Mouse (Mus musculus) midbrain, embryonic 14.5 days (tissue): ENCODE measurements at regions not wholly inside any gene's neighbourhood (a gene's known extent, or its start where the extent isn't known, plus 50 kb on each side); places are given as distances from the start of the nearest gene placed in this dataset.

ENCODE experiments used
- ATAC-seq: fragments of 200-750 bp; cut with Nextera tagmentation; 2 replicates; pipeline ENCODE4 v1.8.0; 2017; ENCODE audit warnings: moderate number of reproducible peaks, moderate library complexity; ENCODE audit not compliant: low FRiP score, low TSS enrichment
- DNase-seq: peaks from one replicate; pipeline ENCODE4 v3.0.0-alpha.2; 2015
- H3K27ac ChIP-seq: fragments of 300-500 bp; sonication (generic); replicated peaks from 2 replicates; pipeline ENCODE4 v1.5.1; 2014; ENCODE audit warnings: mild to moderate bottlenecking, low read depth, low read length, moderate library complexity
- H3K27me3 ChIP-seq: fragments of 300-500 bp; sonication (generic); 2 replicates; pipeline ENCODE4 v1.6.1; 2014; ENCODE audit warnings: low read length, control low read depth, mixed read lengths; ENCODE audit not compliant: control insufficient read depth, insufficient read depth
- H3K36me3 ChIP-seq: fragments of 300-500 bp; sonication (generic); 2 replicates; pipeline ENCODE4 v1.6.1; 2014; ENCODE audit warnings: low read length, control low read depth; ENCODE audit not compliant: control insufficient read depth, insufficient read depth
- H3K4me1 ChIP-seq: fragments of 300-500 bp; sonication (generic); 2 replicates; pipeline ENCODE4 v1.6.1; 2014; ENCODE audit warnings: mild to moderate bottlenecking, antibody characterized with exemption, low read length, control low read depth; ENCODE audit not compliant: control insufficient read depth, insufficient read depth
- H3K4me2 ChIP-seq: fragments of 300-500 bp; sonication (generic); 2 replicates; pipeline ENCODE4 v1.6.1; 2014; ENCODE audit warnings: mild to moderate bottlenecking, low read length, moderate library complexity
- H3K4me3 ChIP-seq: fragments of 300-500 bp; sonication (generic); replicated peaks from 2 replicates; pipeline ENCODE4 v1.5.1; 2014; ENCODE audit warnings: low read depth, low read length
- H3K9ac ChIP-seq: fragments of 300-500 bp; sonication (generic); replicated peaks from 2 replicates; pipeline ENCODE4 v1.6.1; 2014; ENCODE audit warnings: mild to moderate bottlenecking, low read length, moderate library complexity
- H3K9me3 ChIP-seq: fragments of 300-500 bp; sonication (generic); 2 replicates; pipeline ENCODE4 v1.6.1; 2016; ENCODE audit warnings: low read length, control low read depth, mixed read lengths; ENCODE audit not compliant: control insufficient read depth
- WGBS: fragments of 180-500 bp; shearing (Covaris S2); extraction: QIAGEN DNeasy Blood & Tissue Kit; methylation state at CpG from one replicate; pipeline ENCODE4 v1.1.7; 2014; 5-methylcytosine and 5-hydroxymethylcytosine counted together

DNA sequence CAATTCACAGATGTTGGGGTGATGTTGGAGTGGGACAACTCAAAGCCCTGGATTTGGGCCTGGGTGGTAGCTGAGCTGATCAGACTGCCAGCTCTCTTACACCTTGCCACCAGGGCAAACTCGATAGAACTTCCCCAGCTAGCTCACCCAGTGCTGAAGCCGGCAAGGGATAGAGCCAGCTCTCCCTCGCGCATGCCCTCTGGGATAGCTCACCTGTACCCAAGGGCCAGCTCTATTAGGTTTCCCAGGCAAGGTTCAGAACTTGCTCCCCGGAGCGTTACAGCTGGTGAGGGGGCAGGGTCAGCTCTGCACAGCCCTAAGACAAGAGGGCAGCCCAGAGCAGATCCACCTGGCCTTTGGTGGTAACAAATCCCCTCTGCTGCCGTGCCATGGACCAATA is 54.1 kb upstream of the 1700012A03Rik start:
- H3K9me3 ChIP-seq = no peaks in the 10 kb centered on the region
- no peaks in the 10 kb centered on the region for H3K4me1 ChIP-seq
- 85% methylated on average over 7 of the region's 7 CpGs for WGBS
- H3K27me3 ChIP-seq = no peaks in the 10 kb centered on the region
- no peak overlapping the region for H3K27ac ChIP-seq
- DNase-seq (no peak), ATAC-seq (no peak)
- H3K4me2 ChIP-seq = no peak overlapping the region
- no peaks in the 10 kb centered on the region for H3K36me3 ChIP-seq
- no peak overlapping the region for H3K4me3 ChIP-seq
- no peak overlapping the region for H3K9ac ChIP-seq

DNA sequence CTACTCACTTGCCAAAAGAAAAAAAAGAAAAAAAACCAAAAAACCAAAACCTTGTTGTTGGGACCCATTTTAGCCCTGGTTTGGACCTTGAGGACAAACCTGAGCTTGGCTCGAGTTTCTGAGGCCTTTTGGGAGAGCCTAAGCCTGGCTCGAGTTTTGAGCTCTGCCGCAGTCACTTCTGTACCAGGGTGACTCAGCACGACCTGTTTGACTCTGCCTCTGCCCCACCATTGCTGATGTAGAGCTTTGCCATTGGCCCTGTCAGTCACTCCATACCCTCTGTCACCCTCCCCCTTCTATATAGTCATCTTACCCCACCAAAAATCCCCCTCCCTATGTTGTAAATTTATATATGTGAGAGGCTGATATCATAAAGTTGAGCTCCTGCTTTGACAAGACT is 54.8 kb upstream of the 1700012A03Rik start:
- Histone ChIP-seq H3K4me3 (no peak overlapping the region), H3K9me3 (no peaks in the 10 kb centered on the region), H3K27ac (no peak overlapping the region), H3K4me2 (no peak overlapping the region), H3K36me3 (no peaks in the 10 kb centered on the region), H3K27me3 (no peaks in the 10 kb centered on the region), H3K4me1 (no peaks in the 10 kb centered on the region), H3K9ac (no peak overlapping the region)
- WGBS = 83% methylated on average over 4 of the region's 4 CpGs
- no peak for ATAC-seq
- no peak for DNase-seq

DNA sequence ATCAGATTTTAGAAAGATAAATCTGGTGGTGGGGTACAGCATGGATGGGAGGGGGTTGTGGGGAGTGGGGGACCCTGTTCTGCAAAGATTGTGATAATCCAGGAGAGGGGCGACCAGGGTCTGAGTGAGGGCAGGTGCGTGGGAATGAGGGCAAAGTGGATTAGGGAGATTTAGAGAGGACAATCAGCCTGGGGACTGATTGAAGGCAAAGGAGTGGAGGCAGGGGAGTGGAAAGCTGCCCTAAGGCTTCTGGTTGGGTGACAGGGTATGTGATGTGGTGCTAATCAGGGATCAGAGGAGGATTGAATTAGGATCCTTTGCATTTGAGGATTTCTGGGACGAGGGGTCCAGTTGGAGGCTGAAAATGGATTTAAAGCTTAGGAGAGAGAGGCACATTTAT is 64.3 kb upstream of the 1700012A03Rik start:
- ATAC-seq = 0 out of 2 replicates have a peak, but pooled peaks have one; percentile 37

DNA sequence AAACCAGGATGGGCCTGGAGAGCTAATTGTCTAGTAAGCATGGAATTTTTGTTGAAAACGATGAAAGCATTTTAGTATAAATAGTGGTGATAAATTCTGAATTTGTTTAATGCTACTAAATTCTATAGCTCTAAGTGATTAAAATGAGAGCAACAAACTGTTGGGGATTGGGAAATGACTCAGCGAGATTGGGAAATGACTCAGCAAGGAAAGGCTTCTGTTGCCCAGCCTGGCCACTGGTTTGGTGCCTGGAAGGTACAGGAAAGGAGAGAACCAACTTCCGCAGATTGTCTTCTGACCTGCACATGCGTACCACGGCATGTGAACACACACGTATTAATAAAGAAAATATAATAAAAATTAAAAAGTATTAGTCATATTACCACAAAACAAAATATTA is 73.3 kb upstream of the 1700012A03Rik start:
- Histone ChIP-seq H3K9ac (no peak overlapping the region), H3K4me1 (no peaks in the 10 kb centered on the region), H3K4me2 (no peak overlapping the region), H3K27ac (no peak overlapping the region), H3K36me3 (no peaks in the 10 kb centered on the region), H3K27me3 (no peaks in the 10 kb centered on the region), H3K4me3 (no peak overlapping the region), H3K9me3 (no peaks in the 10 kb centered on the region)
- 95% methylated on average over 6 of the region's 6 CpGs for WGBS
- DNase-seq (no peak), ATAC-seq (no peak)

More for the DNA sequence above, 64.3 kb upstream of the 1700012A03Rik start:
- DNase-seq = peak; percentile 31
- Histone ChIP-seq H3K4me1 (0 out of 2 replicates have a peak, but pooled peaks cover 9% of the 10 kb centered on the region), H3K4me3 (no peak overlapping the region), H3K27ac (no peak overlapping the region), H3K27me3 (no peaks in the 10 kb centered on the region), H3K36me3 (no peaks in the 10 kb centered on the region), H3K4me2 (no peak overlapping the region), H3K9ac (no peak overlapping the region), H3K9me3 (no peaks in the 10 kb centered on the region)
- WGBS = 5% methylated on average over 3 of the region's 3 CpGs

DNA sequence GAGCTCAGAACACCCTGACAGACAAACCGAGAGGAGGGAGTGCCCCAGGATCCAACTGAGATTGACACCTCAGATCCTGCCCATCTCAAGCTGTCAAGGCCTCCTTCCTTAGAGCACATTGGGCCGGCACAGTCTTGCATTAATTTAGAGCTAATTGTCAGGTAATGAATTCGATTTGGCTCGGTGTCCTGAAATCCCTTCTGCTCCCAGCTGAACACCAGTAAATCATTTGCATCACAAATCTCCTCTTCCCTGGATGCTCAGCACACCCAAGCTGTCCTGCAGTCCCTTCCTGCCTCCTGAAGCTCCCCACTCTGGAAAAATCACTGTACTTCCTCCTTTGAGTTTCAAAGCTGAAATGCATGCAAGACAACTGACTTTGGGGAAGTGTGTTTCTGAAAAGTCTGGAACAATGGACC is 102.0 kb upstream of the 1700012A03Rik start:
- Histone ChIP-seq H3K9me3 (no peaks in the 10 kb centered on the region), H3K9ac (no peak overlapping the region), H3K36me3 (no peaks in the 10 kb centered on the region), H3K4me2 (no peak overlapping the region), H3K4me3 (no peak overlapping the region), H3K27ac (no peak overlapping the region), H3K27me3 (no peaks in the 10 kb centered on the region), H3K4me1 (peaks cover 4% of the 10 kb centered on the region; the same call in 1 of the 2 replicates)
- DNase-seq = peak; percentile 59
- no peak for ATAC-seq
- 1% methylated on average over 4 of the region's 4 CpGs for WGBS

DNA sequence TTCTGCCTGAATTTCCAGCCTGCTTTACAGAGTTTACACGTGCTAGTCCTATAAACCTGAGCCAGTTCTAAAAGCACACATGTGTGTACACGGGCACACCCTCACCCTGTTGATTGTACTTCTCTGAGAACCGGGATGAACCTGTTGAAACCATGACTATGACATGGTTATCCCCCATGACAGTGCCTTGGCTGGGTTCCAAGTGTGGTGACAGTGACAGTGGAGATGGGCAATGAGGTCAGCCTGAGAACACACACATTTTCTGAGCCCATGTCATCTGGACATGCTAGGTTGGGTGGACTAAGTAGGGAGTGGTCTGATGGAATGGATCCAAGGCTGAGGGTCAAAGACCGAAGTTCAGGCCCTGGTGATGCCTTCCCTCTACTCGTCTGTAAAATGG is 103.5 kb upstream of the 1700012A03Rik start:
- H3K4me1 ChIP-seq = peaks cover 4% of the 10 kb centered on the region; the same call in 1 of the 2 replicates
- no peaks in the 10 kb centered on the region for H3K27me3 ChIP-seq
- no peak overlapping the region for H3K9ac ChIP-seq
- ATAC-seq (no peak), DNase-seq (no peak)
- H3K36me3 ChIP-seq = no peaks in the 10 kb centered on the region
- H3K4me3 ChIP-seq = no peak overlapping the region
- WGBS = 86% methylated on average over 5 of the region's 5 CpGs
- H3K27ac ChIP-seq = no peak overlapping the region
- H3K4me2 ChIP-seq = no peak overlapping the region
- H3K9me3 ChIP-seq = no peaks in the 10 kb centered on the region

DNA sequence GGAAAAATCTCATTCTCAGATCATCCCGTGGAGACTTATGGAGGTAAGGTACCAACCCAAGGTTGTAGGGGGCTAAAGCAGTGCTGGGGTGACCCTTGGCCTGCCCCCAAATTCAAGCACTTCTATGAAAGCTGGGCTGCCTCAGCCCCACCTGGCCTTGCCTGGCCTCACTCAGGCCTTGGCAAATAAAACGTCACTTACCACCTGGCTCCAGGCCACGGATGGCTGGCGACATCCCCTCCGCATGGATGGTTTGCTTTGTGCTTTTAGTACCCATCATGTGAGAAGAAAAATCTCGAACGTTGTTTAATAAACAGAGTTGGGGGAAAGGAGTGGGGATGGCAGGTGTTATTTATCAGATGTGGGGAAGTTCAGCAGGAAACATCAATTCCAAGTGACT is 104.7 kb upstream of the 1700012A03Rik start:
- 75% methylated on average over 7 of the region's 7 CpGs for WGBS
- no peaks in the 10 kb centered on the region for H3K36me3 ChIP-seq
- H3K4me2 ChIP-seq = no peak overlapping the region
- ATAC-seq (no peak), DNase-seq (no peak)
- peaks cover 4% of the 10 kb centered on the region; the same call in 1 of the 2 replicates for H3K4me1 ChIP-seq
- H3K9me3 ChIP-seq = no peaks in the 10 kb centered on the region
- H3K9ac ChIP-seq = no peak overlapping the region
- no peak overlapping the region for H3K27ac ChIP-seq
- no peaks in the 10 kb centered on the region for H3K27me3 ChIP-seq
- no peak overlapping the region for H3K4me3 ChIP-seq

DNA sequence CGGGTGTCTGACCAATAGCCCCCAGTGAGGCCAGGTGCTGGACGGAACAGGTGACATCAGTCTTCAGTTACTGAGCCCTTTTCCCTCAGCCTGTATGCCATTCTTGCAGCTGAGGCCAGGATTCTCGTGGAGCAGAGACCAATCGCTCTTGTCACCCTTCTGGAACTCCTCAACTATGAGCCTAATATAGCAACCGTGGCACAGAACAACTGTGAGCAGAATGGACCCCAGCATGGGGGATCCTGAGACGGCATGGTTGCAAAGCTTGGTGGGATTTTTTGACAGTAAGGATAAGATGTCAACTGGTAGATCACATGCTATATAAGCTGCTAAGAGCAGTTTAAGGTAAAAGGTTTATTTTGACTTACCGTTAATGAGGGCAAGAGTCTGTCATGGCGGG is 105.5 kb upstream of the 1700012A03Rik start:
- DNase-seq (no peak), ATAC-seq (no peak)
- WGBS = 88% methylated on average over 8 of the region's 8 CpGs

DNA sequence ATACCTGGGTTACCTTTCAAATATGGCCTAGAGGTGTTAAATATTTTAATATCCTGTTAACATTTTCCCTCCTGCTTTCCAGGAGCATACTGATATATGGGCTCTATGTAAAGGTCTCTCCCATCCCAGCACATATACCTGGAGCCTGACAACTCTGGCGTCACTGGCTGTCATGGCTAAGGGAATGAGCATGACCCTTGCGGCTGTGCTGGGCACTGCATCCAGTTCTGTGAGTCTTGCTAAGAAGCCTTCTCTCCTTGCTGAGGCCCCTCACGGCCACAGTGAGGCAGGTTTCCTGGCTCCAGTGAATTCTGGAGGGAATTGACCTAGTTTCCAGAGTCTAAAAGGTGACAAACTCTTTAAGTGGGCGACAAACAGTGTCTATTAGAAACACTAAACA is 107.3 kb upstream of the 1700012A03Rik start:
- H3K4me2 ChIP-seq = no peak overlapping the region
- no peak for DNase-seq
- no peak overlapping the region for H3K27ac ChIP-seq
- H3K27me3 ChIP-seq = no peaks in the 10 kb centered on the region
- 66% methylated on average over 4 of the region's 4 CpGs for WGBS
- no peak overlapping the region for H3K4me3 ChIP-seq
- H3K9ac ChIP-seq = no peak overlapping the region
- H3K9me3 ChIP-seq = no peaks in the 10 kb centered on the region
- no peaks in the 10 kb centered on the region for H3K36me3 ChIP-seq
- no peak for ATAC-seq
- H3K4me1 ChIP-seq = peaks cover 8% of the 10 kb centered on the region; the same call in 1 of the 2 replicates

More for the DNA sequence above, 105.5 kb upstream of the 1700012A03Rik start:
- no peaks in the 10 kb centered on the region for H3K27me3 ChIP-seq
- H3K4me1 ChIP-seq = peaks cover 4% of the 10 kb centered on the region; the same call in 1 of the 2 replicates
- H3K27ac ChIP-seq = no peak overlapping the region
- H3K4me3 ChIP-seq = no peak overlapping the region
- no peak overlapping the region for H3K4me2 ChIP-seq
- H3K9ac ChIP-seq = no peak overlapping the region
- H3K9me3 ChIP-seq = no peaks in the 10 kb centered on the region
- H3K36me3 ChIP-seq = no peaks in the 10 kb centered on the region
